29 mouse cellular contexts compared by ENCODE assay signal in genomic region chr2:38397306-38397705, GRCm38 (mm10). TPM values are rescaled to one million over a fixed set of nuclear protein-coding genes. Genes with fewer than 3 reads are reported as not detected.
"Had no signal": no experiment of that assay in that cellular context is flagged by ENCODE, and none has a peak within 500 bp of the region (broad histone marks: within the 10 kb centered on the region; RNA-seq: fewer than 3 reads in every experiment).

No protein-coding gene starts in this region.

- H3K4me1 ChIP-seq: embryonic facial prominence, embryonic 12.5 days; embryonic facial prominence, embryonic 13.5 days; embryonic facial prominence, embryonic 15.5 days had no signal

- H3K27ac ChIP-seq: embryonic facial prominence, embryonic 10.5 days; embryonic facial prominence, embryonic 12.5 days; embryonic facial prominence, embryonic 13.5 days; embryonic facial prominence, embryonic 15.5 days; forebrain, embryonic 10.5 days; forebrain, embryonic 13.5 days; forebrain, embryonic 15.5 days; heart, adult 2 months; heart, embryonic 10.5 days had no signal

- H3K9ac ChIP-seq: embryonic facial prominence, embryonic 12.5 days; embryonic facial prominence, embryonic 13.5 days; embryonic facial prominence, embryonic 15.5 days; forebrain, embryonic 13.5 days; forebrain, embryonic 15.5 days; forebrain, postnatal 0 days had no signal

- DNase-seq: cerebellum, adult 9-10 months; cerebellum, adult 9-11 months; cerebellum, postnatal 10 days; cerebellum, postnatal 14 days; cerebellum, postnatal 25 days; cerebellum, postnatal 36 days; embryo, embryonic 11 days; forebrain, postnatal 0 days; gastrocnemius, adult 2 months; gastrocnemius, postnatal 10 days; gastrocnemius, postnatal 14 days; gastrocnemius, postnatal 25 days; gastrocnemius, postnatal 36 days; heart, adult 11 months; heart, adult 18-20 months; heart, adult 2 months had no signal

- H3K4me3 ChIP-seq: embryonic facial prominence, embryonic 10.5 days; embryonic facial prominence, embryonic 12.5 days; embryonic facial prominence, embryonic 13.5 days; embryonic facial prominence, embryonic 15.5 days; erythroblast, embryonic 14.5 days; forebrain, embryonic 10.5 days; forebrain, embryonic 13.5 days; forebrain, embryonic 15.5 days; gastrocnemius, adult 2 months; heart, adult 2 months; heart, embryonic 10.5 days had no signal

- H3K27me3 ChIP-seq: embryonic facial prominence, embryonic 12.5 days; embryonic facial prominence, embryonic 13.5 days; embryonic facial prominence, embryonic 15.5 days; forebrain, embryonic 13.5 days; forebrain, embryonic 15.5 days had no signal

- H3K36me3 ChIP-seq: embryonic facial prominence, embryonic 10.5 days; embryonic facial prominence, embryonic 12.5 days; embryonic facial prominence, embryonic 13.5 days; embryonic facial prominence, embryonic 15.5 days; forebrain, embryonic 10.5 days; forebrain, embryonic 15.5 days; heart, embryonic 10.5 days had no signal

- H3K4me2 ChIP-seq: embryonic facial prominence, embryonic 12.5 days; embryonic facial prominence, embryonic 13.5 days; embryonic facial prominence, embryonic 15.5 days; forebrain, embryonic 13.5 days; forebrain, embryonic 15.5 days had no signal

- H3K9me3 ChIP-seq: embryonic facial prominence, embryonic 10.5 days; embryonic facial prominence, embryonic 12.5 days; embryonic facial prominence, embryonic 13.5 days; embryonic facial prominence, embryonic 15.5 days; forebrain, embryonic 10.5 days; forebrain, embryonic 13.5 days; forebrain, embryonic 15.5 days; heart, embryonic 10.5 days had no signal

- ATAC-seq: forebrain, embryonic 13.5 days; forebrain, embryonic 15.5 days; forebrain, embryonic 16.5 days; forebrain, postnatal 0 days had no signal

RNA-seq across cellular contexts. Expression of gene Lhx2, which starts 58.2 kb away (rescaled TPM):
- total RNA-seq: common myeloid progenitor, adult 5-6 weeks; gastrocnemius, adult 18-20 months; gastrocnemius, postnatal 36 days; granulocyte monocyte progenitor cell, adult 5-6 weeks; heart, adult 18-20 months; heart, adult 2 months had no signal
- polyA plus RNA-seq: heart, adult 2 months had no signal
